Mouse (Mus musculus): Measurements from ENCODE around the gene Exosc10. TPM values are rescaled to one million over a fixed set of nuclear protein-coding genes. Genes with fewer than 3 reads are reported as not detected.
A peak's percentile ranks its signal among the peaks of the same experiment; 100 is the strongest.

The Exosc10 gene
- 103 TPM in 2 replicates for polyA plus RNA-seq (2015; fragmentation: Nextera tagmentation; extraction: Ambion mirVana)

DNA sequence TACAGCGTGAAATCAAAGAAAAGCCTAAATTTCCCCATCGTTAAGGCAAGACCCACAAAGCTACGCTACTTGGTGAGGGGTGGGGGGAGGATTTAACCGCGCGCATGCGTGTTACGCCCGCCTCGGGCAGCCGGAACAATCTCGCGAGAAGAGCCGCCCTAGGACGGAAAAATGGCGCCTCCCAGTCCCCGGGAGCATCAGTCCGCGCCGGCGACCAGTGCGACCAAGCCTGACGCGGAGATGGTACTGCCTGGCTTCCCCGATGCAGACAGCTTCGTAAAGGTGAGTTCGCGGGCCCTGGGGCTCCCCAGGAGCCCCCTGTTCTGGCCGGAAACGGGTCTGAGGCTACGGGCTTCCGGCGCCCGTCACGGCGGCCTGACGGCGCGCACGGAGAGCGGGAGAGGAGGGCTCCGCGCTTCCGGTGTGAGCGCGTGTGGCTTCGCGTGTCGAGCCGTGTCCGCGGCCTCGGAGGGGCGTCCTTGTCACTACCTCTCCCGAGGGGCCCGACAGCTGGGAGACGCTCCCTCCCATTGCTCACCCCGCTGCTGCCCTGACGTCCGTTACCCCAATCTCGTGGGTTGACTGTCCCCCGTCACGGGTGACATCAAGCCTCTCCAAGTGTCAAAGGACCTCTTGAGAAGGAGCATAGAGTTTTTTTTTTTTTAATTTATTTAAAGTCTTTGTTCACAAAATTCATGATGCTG, at the start of gene Exosc10:
Exosc10 (plus strand) TSS at position 133 of the 704 bp plus-strand sequence.
- ATAC-seq (ENCODE audit: low FRiP score, low read depth) = peak; percentile 89
- Histone ChIP-seq H3K27ac (peak within 1 kb of the TSS; percentile 94), H3K36me3 (peaks cover 72% of the 10 kb centered on the region), H3K9me3 (no peaks in the 10 kb centered on the region), H3K4me3 (peak within 1 kb of the TSS; percentile 79), H3K4me1 (peaks cover 8% of the 10 kb centered on the region), H3K9ac (peak within 1 kb of the TSS; percentile 92), H3K4me2 (replicated peaks) (peak within 1 kb of the TSS; percentile 71), H3K27me3 (no peaks in the 10 kb centered on the region)
- WGBS = under 1% methylated on average over 63 of the region's 63 CpGs

DNA sequence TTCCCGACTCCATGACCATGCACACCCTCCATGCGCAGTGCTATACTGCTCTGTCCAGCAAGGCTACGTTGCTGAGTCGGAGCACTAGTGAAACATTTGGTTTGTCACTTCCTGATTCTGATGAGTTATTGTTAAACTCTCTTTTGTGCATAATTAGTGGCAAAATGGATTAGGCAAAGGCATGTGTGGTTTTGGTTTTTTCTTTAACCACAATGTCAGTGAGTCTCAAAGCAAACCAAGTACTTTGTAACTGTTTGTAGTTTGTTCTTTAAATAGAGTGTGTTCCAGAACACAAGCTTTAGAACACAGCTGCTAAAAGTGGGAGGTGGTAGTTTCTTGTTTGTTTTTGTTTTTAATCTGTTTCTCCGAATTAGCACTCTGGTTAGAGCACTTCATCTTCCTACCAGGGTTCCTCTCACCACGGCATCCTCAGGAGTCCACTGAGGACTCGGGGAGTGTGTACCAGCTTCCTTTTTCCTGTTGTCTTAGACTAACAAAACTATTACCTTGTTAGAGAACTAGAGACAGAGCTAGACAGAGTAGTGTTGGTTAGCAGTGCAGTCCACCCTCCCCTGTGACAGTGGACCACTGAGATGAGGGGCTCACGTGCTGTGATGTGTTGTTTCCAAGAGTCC, 48.7 kb upstream of the Exosc10 start:
- no peak overlapping the region for H3K9ac ChIP-seq
- no peak overlapping the region for H3K4me2 ChIP-seq (replicated peaks)
- no peak overlapping the region for H3K27ac ChIP-seq
- peaks cover 63% of the 10 kb centered on the region for H3K36me3 ChIP-seq
- H3K4me1 ChIP-seq = peaks cover 18% of the 10 kb centered on the region
- no peak overlapping the region for H3K4me3 ChIP-seq
- no peaks in the 10 kb centered on the region for H3K27me3 ChIP-seq
- WGBS = 83% methylated on average over 8 of the region's 8 CpGs
- ATAC-seq (ENCODE audit: low FRiP score, low read depth) = no peak
- H3K9me3 ChIP-seq = 0 out of 2 replicates have a peak, but pooled peaks cover 4% of the 10 kb centered on the region

DNA sequence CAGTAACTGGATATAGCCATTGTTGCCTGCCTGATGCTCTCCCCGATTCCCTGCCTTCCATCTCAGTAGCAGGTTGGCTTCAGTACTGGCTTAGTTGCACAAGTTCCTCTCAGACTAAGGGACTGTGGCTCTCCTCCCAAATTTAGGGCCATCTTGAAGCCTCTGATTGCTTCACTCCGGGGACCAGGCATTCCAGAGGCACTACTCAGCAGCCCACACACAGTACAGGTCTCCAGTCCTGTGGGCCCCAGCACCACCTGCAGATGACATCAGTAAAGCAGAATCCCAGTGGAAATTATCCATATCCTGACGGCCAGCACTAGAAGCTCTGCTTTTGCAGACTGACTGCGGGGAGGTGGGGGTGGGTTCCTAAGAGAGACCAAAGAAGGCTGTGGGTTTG, 47.5 kb upstream of the Exosc10 start:
- no peak overlapping the region for H3K4me2 ChIP-seq (replicated peaks)
- no peak overlapping the region for H3K4me3 ChIP-seq
- peak; percentile 66 for ATAC-seq (ENCODE audit: low FRiP score, low read depth)
- 61% methylated on average over 4 of the region's 4 CpGs for WGBS
- H3K4me1 ChIP-seq = 0 out of 2 replicates have a peak, but pooled peaks cover 15% of the 10 kb centered on the region
- H3K9ac ChIP-seq = no peak overlapping the region
- peaks cover 67% of the 10 kb centered on the region for H3K36me3 ChIP-seq
- H3K27me3 ChIP-seq = no peaks in the 10 kb centered on the region
- peak overlapping the region; percentile 22; the same call in 1 of the 2 replicates for H3K27ac ChIP-seq
- H3K9me3 ChIP-seq = 0 out of 2 replicates have a peak, but pooled peaks cover 4% of the 10 kb centered on the region

DNA sequence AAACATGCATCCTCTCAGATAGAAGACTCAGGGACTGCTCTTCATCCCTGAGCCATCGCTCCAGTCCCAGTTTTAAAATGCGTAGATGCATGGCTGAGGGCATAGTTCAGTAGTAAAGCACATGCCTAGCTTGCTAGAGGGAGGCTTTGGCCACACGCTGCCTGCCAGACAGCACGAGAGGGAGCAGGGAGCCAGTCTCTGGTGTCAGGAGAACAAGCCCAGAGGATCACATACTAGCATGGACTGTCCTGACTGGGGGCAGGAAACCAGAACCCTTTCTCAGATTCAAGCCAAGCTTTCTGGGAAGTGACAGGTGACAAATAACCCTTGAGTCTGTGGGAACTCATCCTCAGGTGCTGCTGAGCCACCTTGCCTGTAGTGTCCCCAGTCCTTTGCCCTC, 46.9 kb upstream of the Exosc10 start:
- H3K9ac ChIP-seq = no peak overlapping the region
- no peak for ATAC-seq (ENCODE audit: low FRiP score, low read depth)
- H3K36me3 ChIP-seq = peaks cover 65% of the 10 kb centered on the region
- H3K27me3 ChIP-seq = no peaks in the 10 kb centered on the region
- 0 out of 2 replicates have a peak, but pooled peaks cover 15% of the 10 kb centered on the region for H3K4me1 ChIP-seq
- H3K4me3 ChIP-seq = no peak overlapping the region
- WGBS = 88% methylated on average over 4 of the region's 4 CpGs
- H3K4me2 ChIP-seq (replicated peaks) = no peak overlapping the region
- no peak overlapping the region for H3K27ac ChIP-seq
- H3K9me3 ChIP-seq = 0 out of 2 replicates have a peak, but pooled peaks cover 4% of the 10 kb centered on the region

DNA sequence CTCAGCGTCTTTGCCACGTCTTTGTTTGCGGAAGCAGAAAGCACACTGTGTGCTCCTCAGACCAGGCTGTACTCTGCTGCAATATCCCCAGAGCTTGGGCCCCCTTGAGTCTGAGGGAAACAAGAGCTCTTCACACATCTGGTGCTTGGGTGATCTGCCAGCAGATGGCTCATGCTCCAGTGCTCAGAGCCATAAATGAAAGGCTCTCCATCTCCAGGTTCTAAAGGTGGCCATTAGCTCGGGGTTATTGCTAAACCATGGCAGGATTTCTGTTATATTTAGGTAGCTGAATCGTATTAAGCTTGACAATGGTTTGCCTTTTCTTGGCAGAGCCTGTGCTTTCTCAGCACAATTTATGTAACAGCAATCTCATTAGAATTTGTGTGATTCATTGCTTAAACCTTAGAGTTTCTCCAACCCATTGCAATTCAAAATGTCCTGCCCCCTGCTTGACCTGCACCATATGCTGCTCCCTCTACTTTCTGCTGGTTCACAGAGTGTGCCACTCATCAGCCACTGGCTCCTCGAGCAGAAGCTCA, 45.1 kb upstream of the Exosc10 start:
- Histone ChIP-seq H3K27me3 (no peaks in the 10 kb centered on the region), H3K9me3 (0 out of 2 replicates have a peak, but pooled peaks cover 4% of the 10 kb centered on the region), H3K4me3 (no peak overlapping the region), H3K4me1 (0 out of 2 replicates have a peak, but pooled peaks cover 9% of the 10 kb centered on the region), H3K27ac (no peak overlapping the region), H3K4me2 (replicated peaks) (no peak overlapping the region), H3K9ac (no peak overlapping the region), H3K36me3 (peaks cover 76% of the 10 kb centered on the region)
- WGBS = 73% methylated on average over 6 of the region's 6 CpGs
- ATAC-seq (ENCODE audit: low FRiP score, low read depth) = no peak

DNA sequence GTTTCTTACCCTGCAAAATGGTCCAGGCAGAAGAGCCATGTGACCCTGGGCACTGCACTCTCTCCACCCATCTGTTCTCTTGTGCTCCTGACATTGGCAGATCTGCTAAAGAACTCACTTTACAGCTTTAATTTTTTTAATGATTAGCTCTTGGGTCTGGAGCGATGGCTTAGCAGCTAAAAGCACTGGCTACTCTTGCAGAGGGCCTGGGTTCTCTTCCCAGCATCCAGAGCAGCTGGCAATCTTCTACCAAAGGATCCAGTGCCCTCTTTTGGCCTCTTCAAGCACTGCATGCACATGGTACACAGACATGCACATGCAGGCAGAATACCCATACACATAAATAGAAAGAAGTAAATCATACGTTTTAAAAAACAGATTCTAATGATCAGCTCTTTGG, 42.9 kb upstream of the Exosc10 start:
- H3K4me2 ChIP-seq (replicated peaks) = no peak overlapping the region
- no peaks in the 10 kb centered on the region for H3K9me3 ChIP-seq
- peaks cover 87% of the 10 kb centered on the region for H3K36me3 ChIP-seq
- H3K4me1 ChIP-seq = peaks cover 9% of the 10 kb centered on the region; the same call in 1 of the 2 replicates
- H3K9ac ChIP-seq = no peak overlapping the region
- H3K4me3 ChIP-seq = no peak overlapping the region
- WGBS = 91% methylated on average over 2 of the region's 2 CpGs
- H3K27me3 ChIP-seq = no peaks in the 10 kb centered on the region
- H3K27ac ChIP-seq = no peak overlapping the region
- ATAC-seq (ENCODE audit: low FRiP score, low read depth) = no peak

DNA sequence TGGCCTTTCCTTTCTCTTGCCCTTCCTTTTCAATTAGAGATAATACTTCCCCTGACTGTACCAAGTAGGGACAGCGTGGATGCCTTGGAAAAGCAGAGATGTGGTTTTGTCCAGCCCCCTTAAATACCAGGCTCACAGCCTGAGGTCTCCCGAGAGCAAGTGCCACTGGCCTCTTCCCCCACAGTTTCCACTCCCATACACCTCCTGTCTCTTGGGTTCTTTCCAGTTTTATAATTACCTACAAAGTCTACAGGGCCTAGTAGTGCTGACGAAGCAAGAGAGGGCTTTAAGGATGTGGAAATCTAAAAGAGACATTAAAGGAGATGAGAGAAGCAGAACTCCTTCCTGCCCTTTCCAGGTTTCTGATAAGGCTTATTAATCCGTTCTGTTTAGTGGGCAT, 40.4 kb upstream of the Exosc10 start:
- Histone ChIP-seq H3K27me3 (no peaks in the 10 kb centered on the region), H3K9me3 (no peaks in the 10 kb centered on the region), H3K27ac (no peak overlapping the region), H3K36me3 (peaks cover 90% of the 10 kb centered on the region), H3K4me1 (peaks cover 4% of the 10 kb centered on the region; the same call in 1 of the 2 replicates), H3K9ac (no peak overlapping the region), H3K4me2 (replicated peaks) (no peak overlapping the region), H3K4me3 (no peak overlapping the region)
- WGBS = 51% methylated on average over 4 of the region's 4 CpGs
- ATAC-seq (ENCODE audit: low FRiP score, low read depth) = no peak

DNA sequence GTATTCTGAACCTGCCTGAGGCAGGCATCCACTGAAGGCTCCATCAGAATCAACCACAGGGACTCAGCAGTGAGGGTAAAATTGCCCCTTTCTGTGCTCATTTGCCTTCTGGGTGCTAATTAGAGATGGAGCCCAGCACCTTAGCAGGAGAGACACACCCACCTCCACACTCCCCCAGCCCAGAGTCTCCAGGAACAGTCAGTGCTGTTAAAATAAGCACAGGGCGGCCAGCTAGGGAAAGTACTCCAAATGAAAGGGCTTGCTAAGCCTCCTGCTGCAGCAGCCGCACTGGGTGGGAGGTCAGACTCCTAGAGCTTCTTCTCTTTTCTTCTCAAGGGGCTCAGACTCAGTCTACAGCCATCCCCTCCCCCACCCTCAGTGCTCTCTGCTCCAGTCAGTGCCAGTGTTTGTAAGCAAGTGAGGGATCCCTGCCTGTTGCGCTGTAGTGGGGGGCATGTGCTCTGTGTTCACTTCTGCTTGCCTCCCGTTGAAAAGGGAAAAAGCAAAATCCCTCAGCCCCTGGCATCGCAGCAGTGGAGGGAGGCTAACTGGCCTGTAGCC, 39.9 kb upstream of the Exosc10 start:
- peaks cover 4% of the 10 kb centered on the region; the same call in 1 of the 2 replicates for H3K4me1 ChIP-seq
- 0 out of 2 replicates have a peak overlapping the region, but pooled peaks have one; percentile 3 for H3K27ac ChIP-seq
- H3K9ac ChIP-seq = no peak overlapping the region
- H3K4me3 ChIP-seq = no peak overlapping the region
- no peak for ATAC-seq (ENCODE audit: low FRiP score, low read depth)
- H3K27me3 ChIP-seq = no peaks in the 10 kb centered on the region
- H3K4me2 ChIP-seq (replicated peaks) = no peak overlapping the region
- WGBS = 45% methylated on average over 5 of the region's 5 CpGs
- H3K9me3 ChIP-seq = no peaks in the 10 kb centered on the region
- H3K36me3 ChIP-seq = peaks cover 90% of the 10 kb centered on the region

DNA sequence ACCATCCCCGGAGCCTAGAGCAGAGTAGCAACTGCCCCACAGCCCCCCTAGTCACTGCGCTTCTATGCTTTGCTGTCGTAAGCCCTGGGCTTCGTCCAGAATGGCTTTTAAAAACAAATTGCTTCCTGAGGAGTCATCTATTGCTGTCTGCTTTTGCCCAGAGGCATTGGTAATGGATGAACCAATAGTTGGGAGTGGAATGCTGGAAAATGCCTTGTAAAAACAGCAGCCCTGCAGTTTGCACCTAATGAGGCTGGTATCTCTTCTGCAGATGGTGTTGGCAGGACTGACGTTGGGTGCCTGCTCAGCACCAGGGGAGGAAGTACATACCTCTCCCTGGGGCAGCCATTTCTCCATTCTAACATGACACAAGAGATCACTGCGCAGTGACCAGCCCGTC, 34.7 kb upstream of the Exosc10 start:
- 57% methylated on average over 7 of the region's 7 CpGs for WGBS
- Histone ChIP-seq H3K36me3 (peaks cover 91% of the 10 kb centered on the region), H3K27ac (no peak overlapping the region)

DNA sequence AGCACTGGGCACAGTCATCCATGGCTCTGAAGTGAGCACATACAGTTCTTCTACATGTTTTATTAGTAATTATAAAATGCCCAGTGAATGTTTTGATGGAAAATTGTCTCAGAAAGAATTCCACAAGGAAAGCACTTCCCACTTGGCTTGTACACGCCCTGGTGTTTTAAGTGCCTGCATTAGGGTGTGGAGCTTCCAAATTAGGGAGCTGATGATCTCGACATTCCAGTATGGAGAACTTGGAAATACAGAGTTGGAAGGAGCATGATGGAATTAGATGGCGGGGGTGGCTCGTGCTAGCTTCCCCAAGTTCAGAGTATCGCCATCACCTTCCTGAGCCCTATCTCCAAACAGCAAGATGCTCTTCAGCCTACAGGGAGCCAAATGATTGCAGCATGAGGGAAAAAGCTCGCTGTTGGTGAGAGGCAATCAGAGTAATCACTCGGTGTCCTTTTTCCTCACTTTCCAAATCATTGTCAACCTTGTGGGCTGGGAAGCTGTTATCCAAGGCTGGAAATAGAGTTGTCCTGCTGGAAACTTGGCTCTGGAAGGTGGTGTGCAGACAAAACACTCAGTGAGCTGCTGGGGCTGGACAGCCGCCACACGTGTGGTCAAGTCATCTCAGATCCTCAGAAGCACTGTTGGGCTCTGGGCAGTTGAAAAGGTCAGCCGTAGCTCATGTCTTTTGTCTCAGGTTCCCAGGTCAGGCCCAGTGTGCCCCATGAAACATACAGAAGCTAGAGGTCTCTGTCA, 30.9 kb upstream of the Exosc10 start:
- 89% methylated on average over 10 of the region's 10 CpGs for WGBS

More for the DNA sequence above, 34.7 kb upstream of the Exosc10 start:
- Histone ChIP-seq H3K4me3 (no peak overlapping the region), H3K4me2 (replicated peaks) (no peak overlapping the region), H3K4me1 (no peaks in the 10 kb centered on the region), H3K27me3 (no peaks in the 10 kb centered on the region), H3K9me3 (no peaks in the 10 kb centered on the region), H3K9ac (no peak overlapping the region)
- ATAC-seq (ENCODE audit: low FRiP score, low read depth) = no peak

DNA sequence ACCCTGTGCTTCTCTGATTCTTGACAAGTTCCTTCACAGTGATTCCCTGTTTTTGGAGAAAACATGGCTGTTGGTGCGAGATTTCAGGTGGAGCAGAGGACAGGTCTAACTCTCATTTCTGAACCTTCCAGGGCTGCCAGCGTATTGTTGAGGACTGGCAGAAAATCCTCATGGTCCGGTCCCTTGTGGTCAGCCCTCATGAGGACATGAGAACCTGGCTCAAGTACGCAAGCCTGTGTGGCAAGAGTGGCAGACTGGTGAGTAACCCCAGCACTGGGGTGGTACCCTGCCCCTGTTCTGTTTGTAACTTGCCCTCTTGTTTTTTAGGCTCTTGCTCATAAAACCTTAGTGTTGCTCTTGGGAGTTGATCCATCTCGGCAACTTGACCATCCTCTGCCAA, 27.9 kb upstream of the Exosc10 start:
- H3K27me3 ChIP-seq = no peaks in the 10 kb centered on the region
- no peak overlapping the region for H3K9ac ChIP-seq
- no peaks in the 10 kb centered on the region for H3K9me3 ChIP-seq
- no peak overlapping the region for H3K4me2 ChIP-seq (replicated peaks)
- H3K4me1 ChIP-seq = no peaks in the 10 kb centered on the region
- no peak overlapping the region for H3K27ac ChIP-seq
- no peak for ATAC-seq (ENCODE audit: low FRiP score, low read depth)
- WGBS = 90% methylated on average over 5 of the region's 5 CpGs
- H3K36me3 ChIP-seq = peaks cover 92% of the 10 kb centered on the region
- no peak overlapping the region for H3K4me3 ChIP-seq

More for the DNA sequence above, 30.9 kb upstream of the Exosc10 start:
- H3K9me3 ChIP-seq = no peaks in the 10 kb centered on the region
- 0 out of 2 replicates have a peak overlapping the region, but pooled peaks have one; percentile 9 for H3K9ac ChIP-seq
- H3K4me2 ChIP-seq (replicated peaks) = no peak overlapping the region
- H3K4me1 ChIP-seq = no peaks in the 10 kb centered on the region
- no peak overlapping the region for H3K4me3 ChIP-seq
- no peak for ATAC-seq (ENCODE audit: low FRiP score, low read depth)
- H3K36me3 ChIP-seq = peaks cover 93% of the 10 kb centered on the region
- no peak overlapping the region for H3K27ac ChIP-seq
- no peaks in the 10 kb centered on the region for H3K27me3 ChIP-seq
